Mouse (Mus musculus) WW6 (cell line): ENCODE measurements around the gene Magee2.
"Not testable (repeated sequence)": the region's sequence is repeated elsewhere in the genome, so short reads cannot be mapped to it uniquely, and the experiment has no call there.

Experiments used
- DNase-seq: peaks from one replicate; pipeline ENCODE4 v3.0.0-alpha.2; 2013; ENCODE audit warnings: low read depth, low spot score

Magee2 gene

DNA sequence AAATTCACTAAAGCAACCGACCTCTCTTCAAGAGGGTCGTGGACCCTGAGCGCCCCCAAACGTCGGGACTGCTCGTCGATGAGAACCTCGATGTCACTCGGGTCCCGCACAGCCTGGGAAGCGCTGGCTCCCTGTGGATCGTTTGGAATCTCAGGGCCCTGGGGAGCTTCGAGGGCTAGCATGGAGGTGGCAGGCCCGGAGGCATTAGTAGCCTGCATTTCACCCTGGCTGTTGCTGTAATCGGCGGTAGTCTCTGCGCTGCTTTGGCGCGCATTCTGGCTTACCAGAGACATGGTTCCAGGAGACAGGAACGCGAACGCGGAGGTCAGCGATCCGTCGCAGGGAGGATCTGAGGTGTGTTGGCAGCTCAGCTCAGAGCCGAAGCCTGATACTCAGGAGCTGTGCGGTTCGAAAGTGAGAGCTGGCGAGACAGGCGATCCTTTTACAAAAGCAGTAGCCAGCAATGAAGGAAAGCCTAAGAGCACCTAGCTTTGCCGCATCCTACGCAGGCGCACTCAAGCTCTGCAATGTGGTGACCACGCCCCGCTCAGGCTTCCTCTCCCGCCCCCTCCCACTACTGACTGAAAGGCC is at the start of gene Magee2:
Gene Magee2, minus strand, starts transcription at position 517 of the 591 bp plus-strand sequence.
- no peak for DNase-seq

DNA sequence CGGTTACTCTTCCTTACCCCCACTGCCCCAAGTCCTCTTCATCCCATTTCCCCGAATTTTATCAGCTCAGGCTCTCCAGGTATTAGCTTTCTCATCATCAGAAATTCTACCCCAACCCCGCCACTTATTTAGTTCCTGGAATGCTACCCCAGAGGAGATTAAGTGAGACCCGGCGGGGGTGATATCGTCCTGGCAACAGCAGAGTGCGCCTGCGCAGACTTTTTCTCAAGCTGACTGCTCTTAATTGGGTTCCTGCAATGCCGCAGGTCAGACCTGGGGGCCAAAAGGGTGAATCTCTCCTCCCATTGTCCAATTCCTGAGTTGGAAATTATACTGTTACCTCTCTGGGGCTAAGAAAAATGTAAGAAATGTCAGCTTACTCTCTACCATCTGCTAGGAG is 3.5 kb downstream of the Magee2 start:
- DNase-seq = no peak

DNA sequence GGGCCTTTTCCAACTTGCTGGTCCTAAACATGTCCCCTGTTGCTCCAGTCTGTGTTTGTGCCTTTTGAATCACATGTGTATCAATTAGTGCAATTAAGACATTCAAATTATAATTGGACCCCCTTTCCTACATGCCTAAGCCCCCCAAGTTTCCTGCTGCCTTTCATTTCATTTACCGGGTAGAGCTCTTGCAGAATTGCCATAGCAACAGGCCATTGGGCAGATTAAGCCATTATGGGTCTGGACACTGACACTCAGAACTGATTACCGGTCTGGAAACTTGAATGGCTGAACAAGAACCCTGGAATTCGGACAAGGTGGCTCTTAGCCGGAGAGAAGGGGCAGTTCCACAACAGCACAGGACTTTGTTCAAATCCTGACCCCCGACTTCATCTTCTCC is 39.5 kb downstream of the Magee2 start:
- not testable (repeated sequence) for DNase-seq

GRCm38 (mm10) chrX:104816987-104817386 is 40.1 kb downstream of the Magee2 start:
- not testable (repeated sequence) for DNase-seq

GRCm38 (mm10) chrX:104813704-104814103 is 43.4 kb downstream of the Magee2 start:
- DNase-seq = not testable (repeated sequence)
